Mouse (Mus musculus) adrenal gland, postnatal 10 days (tissue): ENCODE results near the gene Zfpl1. TPM values are rescaled to one million over a fixed set of nuclear protein-coding genes. Genes with fewer than 3 reads are reported as not detected.

Experiments used
- DNase-seq: peaks from one replicate; pipeline ENCODE4 v3.0.0; 2021; ENCODE audit warnings: mixed read lengths
- total RNA-seq, 2 experiments: library from RNA; stranded (reverse); gene quantifications; 2 replicates each; pipeline ENCODE4 v1.2.3; 2021

Zfpl1 gene
- total RNA-seq, 2 experiments from 2014 or later = 33.5 to 33.6 TPM

DNA sequence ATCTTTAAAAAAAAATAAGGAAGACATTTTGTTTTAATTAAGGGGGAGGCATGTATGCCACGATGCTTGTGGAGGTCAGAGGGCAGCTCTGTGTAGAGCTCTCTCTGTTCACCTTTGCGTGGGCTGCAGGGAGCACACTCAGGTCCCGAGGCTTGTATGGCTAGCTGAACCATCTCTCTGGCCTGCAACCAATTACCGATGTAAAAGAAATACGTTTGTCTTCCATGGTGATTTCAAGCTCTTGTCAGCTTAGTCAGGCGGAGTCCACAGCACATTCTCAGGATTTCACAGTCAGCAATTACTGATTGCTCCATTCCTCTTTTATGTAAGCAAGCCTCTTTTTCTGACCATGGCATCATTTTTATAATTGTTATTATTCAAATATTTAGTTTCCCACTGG lies 16.4 kb upstream of the Zfpl1 start:
- no peak for DNase-seq

DNA sequence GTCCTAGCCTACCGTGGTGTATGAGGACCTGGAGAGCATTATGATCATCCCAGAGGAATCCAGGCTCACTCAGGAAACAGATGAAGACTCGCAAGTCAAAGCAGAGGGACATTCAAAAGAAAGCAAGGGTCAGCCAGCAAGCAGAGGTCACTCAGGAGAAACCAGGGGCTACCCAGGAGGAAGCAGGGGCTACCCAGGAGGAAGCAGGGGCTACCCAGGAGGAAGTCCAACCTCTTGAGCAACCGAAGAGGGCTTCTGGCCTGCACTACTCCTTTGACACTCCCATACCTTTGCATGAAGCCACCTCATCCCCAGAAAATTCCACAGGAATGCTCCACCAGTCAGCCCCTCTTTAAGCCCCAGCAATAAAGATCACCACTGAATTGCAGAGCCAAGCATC lies 13.1 kb upstream of the Zfpl1 start:
- no peak for DNase-seq

DNA sequence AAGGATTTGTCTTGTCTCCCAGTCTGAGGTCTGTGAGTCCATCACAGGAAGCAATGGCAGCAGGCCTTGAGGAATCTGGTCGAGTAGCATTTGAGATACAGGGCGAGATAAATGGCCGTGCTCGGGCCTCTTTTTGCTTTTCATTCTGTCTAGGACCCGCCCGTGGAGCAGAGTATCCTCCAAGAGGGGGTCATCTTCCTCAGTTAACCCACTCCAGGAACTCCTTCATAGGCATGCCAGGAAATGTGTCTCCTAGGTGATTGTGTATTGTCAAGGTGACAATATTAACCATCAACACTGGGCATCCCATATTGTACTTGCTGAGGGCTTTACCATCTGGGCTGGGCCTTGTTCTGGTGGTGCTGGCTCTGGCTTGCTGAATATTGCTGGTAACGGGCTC lies 9.4 kb upstream of the Zfpl1 start, which contains the start of gene AC131692.1:
TSS of gene AC131692.1 (plus strand) at position 301 of the 400 bp plus-strand sequence.
- DNase-seq = no peak

DNA sequence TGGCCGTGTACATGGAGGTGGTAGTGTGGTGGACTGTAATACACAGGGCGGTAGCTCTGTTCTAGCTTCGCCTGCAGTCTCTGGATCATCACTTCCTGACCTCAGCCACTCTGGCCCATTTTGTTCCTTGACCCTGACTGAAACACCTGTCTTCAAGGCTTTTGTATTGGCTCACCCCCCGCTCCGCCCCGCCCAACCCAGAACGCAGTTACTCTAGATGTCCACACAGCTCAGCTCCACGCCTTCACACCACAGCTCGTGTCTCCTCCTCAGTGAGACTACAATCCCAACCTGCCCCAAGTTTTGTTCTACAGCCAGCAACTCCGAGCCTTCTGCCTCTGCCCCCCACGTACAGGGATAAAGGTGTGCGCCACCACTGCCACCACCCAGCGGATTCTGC lies 4.1 kb upstream of the Zfpl1 start:
- DNase-seq = no peak

DNA sequence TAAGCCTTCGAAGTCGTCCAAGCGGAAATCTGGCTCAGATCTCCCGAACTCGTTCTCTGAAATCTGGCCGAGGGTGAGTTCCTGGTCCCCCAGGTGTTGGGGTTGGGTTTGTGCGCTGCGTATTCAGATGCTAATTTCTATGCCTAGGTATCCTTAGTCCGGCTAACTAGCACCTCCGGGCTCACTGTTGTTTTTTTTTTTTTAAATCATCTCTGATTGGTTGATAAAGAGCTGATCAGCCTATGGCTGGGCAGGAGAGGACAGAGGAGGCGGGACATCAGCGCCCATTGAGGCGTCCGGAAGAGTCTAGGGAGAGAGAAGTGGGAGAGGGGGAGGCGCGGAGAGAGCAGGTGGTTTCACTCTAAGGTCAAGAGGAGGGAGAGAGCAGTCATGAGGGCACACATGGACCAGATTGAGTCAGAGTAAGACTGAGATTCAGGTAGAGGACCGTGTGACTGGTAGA lies 692 bp upstream of the Zfpl1 start:
- DNase-seq = peak; percentile 77

DNA sequence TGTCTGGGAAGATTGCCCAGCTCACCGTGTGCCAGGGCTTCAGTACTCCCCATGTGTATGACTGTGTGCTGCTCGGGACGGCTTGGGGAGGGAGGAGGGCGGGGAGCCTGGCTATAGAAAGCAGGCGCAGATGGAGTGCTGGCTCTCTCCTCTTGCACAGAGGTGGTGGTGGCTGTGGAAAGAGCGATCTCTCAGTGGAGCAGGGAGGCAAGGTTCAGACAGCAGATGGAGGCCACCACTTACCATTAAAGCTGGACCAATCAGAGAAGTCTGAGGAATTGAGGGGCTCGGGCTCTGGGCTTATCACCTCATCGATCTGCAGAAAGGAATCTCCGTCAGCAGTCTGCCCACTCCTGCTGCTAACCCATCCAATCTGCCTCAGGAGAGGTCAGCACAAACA lies 2.6 kb downstream of the Zfpl1 start, which contains the start of gene Gm28374:
TSS of gene Gm28374 (minus strand) at position 101 of the 400 bp plus-strand sequence.
- DNase-seq = no peak

DNA sequence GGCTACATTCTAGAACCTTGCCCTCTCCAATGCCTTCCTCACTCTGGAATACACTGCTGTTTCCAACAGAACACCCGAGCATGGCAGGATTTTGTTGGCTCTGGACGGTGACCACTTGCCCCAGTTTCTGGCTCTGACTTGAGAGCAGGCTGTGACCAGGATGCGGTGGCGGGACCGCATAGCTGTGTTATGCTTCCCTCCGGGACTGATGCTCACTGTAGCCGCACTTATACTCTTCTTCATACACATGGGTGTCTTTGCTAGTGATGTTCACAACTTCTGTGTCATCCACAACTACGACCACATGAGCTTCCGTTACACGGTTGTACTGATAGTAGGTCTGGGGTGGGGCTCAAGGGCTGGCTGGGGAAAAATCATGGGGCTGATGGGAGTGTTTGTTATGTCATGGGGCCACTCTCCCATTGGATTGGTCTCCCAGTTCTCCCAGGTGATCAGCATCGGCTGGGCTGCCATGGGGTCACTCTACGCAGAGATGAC lies 4.7 kb downstream of the Zfpl1 start, which contains the start of gene Tmem262:
TSS of gene Tmem262 (plus strand) at position 51 of the 498 bp plus-strand sequence.
- no peak for DNase-seq

DNA sequence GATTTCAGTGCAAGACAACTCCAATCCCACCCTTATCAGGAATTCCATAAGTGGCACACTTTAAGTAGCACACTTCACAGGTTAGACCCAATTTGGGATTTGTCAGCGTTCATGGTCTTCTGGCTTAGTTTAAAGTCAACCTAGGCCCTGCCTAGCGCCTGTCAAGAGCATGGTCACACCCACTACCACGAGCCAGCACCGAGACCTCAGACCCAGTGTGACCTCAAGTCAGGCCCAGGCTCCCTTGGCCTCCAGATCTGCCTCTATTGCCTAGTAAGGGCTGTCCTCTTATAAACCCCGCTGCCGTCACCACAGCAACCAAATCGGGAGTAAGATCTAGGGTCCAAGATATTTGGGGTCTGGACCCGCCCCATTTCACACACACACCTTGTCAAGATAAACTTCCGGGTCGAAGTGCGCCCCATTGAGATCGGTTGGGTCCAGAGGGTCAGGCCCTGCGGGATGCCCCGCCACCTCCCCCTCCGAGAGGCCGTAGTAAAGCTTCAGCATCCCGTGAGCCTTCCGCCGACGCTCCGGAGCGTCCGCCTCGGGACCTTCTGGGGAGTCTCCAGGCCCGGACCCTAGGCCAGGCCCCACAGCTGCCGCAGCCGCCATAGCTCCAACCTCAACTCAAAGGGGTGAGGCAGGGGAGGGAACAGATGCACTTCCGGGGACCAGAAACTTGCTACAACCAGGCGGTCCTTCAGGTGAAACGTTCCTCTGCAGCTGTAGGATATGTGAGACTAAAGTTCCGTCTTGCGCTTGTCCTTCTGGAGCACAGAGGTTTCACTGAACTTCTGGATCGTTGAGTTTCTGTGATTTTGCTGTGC lies 8.0 kb downstream of the Zfpl1 start, which contains the start of gene Vps51:
TSS of gene Vps51 (minus strand) at position 668 of the 830 bp plus-strand sequence.
- peak; percentile 90 for DNase-seq

DNA sequence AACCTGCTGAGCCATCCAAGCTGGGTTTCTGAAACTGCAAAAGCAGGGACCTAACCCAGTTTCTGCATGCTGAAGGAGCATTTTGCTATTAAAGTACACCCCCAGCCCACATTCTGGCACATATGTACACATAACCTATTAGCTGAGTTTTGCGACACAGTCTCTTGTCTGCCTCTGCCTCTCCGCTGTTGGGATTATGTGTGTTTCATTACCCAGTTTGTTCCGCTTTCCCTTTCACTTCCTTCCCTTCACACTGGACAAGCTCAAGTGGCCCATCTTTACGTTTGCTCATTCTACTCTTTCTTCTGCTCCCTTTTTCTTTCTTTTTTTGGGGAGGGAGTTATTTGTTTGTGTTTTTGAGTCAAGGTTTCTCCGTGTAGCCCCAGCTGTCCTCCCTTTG lies 10.9 kb downstream of the Zfpl1 start:
- no peak for DNase-seq

DNA sequence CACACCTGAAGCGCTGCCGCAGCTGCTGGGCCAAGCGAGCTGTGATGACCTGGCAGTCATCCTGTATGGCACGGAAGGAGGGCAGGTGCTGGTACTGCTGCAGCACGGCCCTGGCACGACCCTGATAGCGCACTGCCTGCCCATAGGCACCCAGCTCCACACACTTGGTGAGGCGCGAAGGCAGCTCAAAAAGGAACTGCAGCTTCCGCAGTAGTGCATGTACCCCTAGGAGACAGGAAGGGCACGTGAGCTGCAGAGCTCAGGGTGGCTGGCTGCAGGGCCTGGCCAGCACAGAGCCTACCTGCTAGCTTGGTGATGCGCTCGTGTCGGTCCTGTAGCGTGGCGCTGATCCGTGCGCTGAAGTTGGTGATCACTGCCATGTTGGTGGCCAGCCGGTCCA lies 13.5 kb downstream of the Zfpl1 start:
- DNase-seq = no peak

DNA sequence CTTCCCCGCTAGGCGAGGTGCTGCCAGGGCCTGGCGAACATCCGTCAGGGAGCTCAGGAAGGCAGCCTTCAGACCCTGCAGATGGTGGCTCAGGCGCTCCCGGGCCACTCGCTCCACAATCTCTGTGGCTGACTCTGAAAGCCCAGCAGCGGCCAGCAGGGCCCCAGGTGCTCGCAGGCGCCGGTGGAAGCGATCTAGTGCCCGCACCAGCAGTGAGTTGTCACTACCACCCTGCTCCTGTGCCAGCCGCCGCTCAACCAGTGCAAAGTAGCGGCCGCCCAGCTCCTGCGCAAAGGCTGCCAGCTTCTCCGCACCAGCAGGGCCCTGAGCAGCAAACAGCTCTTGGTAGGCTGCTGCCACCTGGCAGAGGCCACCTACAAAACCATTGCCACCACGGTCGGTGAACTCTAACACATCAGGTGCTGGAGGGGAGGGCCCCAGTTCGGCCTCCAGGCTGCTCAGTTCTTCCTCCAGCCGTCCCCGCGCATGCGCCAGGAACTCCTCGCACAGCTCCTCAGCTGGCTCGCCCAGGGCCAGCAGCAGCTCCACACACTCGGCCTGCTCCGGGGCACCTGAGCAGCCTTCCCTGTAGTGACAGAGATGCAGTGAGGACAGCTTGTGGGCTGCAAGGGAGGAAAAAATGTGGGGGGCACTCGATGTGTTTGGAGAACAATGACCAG lies 14.0 kb downstream of the Zfpl1 start:
- no peak for DNase-seq

DNA sequence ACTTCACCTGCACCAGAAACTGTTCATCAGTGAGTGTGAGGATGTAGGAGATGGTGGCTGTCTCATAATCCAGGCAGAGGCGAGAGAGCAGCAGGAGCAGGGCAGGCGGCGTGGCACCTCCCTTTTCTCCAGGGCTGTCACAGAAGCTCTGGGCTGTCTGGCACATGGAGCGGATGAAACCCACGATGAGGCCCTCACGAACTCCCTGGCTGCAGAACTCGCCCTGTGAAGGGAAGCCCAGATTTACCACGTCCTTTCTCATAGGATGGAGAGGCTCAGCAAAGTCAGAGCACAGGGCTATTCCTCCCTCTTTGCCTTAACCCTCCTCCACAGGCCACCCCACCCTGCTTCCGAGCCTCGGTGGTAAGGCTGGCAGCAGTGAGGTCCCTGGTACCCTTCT lies 14.9 kb downstream of the Zfpl1 start:
- DNase-seq = no peak

DNA sequence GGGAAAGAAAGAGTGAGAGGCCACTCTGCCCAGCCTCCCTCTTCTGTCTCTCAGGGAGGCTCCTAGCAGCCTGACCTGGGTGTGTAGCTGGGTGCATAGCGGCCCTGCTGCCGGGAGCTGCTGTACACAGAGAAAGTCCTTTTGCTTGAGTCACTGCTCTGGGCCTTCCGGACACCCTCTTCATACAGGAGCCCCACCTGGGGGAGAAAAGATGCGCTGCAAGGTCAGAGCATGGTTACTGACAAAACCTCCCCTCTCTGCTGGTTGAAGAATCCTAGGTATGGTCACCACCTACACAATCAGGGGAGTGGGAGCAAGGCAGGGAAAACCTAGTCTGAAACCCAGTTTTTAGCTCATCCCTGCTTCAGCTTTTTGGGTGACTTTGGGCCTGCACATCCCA lies 15.8 kb downstream of the Zfpl1 start:
- DNase-seq = no peak

DNA sequence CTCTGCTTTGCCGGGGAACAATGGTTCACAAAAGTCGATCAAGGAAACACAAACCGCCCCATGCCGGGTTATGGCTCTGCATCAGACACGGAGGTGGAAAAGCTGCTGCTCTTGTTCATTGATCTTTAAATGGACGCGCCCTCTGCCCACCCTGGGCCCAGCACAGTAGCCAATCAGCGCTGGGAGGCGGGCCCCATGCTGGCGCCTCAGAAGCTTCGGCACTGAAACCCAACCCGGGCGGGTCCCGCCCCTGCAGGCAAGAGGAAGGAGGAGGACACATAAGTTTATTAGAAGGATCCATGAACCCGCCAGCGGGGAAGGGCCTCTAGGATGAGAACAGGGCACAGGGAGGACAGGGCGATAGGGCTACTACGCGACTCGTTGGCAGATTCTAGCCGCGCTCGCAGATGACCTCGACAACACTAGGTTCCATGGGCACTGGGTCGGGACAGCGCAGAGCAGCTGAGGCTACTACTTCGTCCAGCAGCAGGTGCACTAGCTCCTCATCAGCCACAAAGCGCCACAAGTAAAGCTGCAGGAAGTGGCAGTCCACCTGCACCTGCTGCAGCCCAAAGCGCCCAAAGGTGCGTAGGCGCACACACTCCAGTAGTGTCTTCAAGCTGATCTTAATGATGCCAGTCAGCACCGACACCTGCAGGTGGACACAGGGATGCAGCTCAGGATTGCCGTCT lies 16.9 kb downstream of the Zfpl1 start, which contains the start of gene Tm7sf2:
TSS of gene Tm7sf2 (minus strand) at position 650 of the 692 bp plus-strand sequence.
- peak; percentile 96 for DNase-seq

DNA sequence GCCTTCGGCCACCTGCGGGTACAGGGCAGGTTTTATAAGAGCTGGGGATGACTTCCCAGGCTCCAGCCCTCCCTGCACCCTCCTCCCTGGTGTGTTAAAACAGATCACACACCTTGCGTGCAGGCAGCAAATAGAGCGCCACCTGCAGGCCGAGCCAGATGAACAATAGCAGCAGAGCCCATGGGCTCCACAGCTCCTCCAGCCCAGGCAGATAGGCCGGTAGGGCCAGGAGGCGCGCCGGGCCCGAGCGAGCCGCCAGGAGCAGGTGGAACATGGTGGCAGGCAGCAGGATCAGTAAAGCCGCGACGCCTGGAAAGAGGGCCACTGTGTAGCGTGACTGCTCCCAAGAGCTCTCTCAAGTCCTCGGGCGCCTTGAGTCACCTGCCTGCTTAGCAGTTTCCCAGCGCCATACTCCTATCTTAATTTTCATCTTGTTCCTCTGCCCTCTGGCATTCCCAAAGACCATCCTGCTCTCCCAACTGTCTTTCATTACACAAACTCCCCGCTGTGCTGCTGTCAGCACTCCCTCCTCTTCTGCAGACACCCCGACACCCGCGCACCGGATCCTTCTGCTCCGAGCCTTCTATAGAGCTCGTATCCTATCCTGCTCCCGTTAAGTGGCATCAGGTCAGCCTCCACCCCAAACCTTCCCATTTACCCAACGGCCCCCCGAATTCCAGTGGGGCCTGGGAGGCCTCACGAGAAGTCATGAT lies 17.6 kb downstream of the Zfpl1 start:
- peak; percentile 87 for DNase-seq

DNA sequence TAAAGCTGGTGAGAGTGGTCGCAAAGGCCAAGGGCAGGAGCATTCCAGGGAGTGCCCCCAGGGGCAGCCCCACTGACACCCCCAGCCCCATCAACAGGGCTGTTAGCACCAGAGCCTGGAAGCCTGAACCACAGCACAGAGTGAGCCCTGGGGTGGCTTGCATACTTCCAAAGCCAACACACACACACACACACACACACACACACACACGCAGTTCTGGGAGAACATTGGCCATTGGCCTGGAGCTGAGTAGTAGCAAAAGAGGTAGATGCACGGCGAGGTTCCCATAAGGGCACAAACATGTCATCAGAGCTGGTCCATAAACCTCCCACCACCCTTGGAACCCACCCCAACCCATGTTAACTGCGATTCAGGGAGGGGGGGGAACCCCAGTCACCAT lies 18.2 kb downstream of the Zfpl1 start:
- DNase-seq = no peak

DNA sequence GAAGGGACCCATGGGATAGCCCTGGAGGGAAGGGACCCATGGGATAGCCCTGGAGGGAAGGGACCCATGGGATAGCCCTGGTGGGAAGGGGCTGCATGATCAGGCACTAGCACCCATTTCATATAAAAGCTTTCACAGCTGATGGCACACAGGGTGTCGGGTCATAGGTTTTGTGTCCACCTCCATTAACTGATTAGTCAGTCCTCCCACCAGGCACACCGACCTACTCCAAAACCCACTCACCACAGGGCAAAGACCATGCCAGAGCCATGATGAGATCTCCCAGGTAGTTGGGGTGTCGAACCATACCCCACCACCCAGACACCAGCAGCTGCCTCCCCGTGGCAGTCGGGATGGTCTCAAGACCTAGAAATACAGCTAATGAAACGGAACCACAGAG lies 21.7 kb downstream of the Zfpl1 start:
- DNase-seq = no peak

DNA sequence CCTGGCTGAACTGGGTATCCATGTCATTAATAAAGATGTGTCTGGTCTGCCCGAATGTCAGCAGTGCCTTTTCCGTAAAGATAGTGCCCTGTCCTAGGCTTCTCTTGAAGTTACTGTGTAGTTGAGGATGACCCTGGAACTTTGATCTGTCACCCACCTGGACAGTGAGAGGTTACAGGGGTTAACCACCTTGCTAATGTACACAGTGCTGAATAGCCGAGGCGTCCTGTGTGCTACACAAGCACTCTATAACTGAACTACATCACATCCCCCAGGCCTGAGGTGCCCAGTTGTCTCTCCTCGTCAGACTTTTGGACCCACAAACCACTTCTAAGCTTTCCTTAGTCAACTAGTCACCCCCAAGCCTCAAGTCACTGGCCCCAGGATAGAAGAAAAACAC lies 22.3 kb downstream of the Zfpl1 start:
- DNase-seq = no peak

DNA sequence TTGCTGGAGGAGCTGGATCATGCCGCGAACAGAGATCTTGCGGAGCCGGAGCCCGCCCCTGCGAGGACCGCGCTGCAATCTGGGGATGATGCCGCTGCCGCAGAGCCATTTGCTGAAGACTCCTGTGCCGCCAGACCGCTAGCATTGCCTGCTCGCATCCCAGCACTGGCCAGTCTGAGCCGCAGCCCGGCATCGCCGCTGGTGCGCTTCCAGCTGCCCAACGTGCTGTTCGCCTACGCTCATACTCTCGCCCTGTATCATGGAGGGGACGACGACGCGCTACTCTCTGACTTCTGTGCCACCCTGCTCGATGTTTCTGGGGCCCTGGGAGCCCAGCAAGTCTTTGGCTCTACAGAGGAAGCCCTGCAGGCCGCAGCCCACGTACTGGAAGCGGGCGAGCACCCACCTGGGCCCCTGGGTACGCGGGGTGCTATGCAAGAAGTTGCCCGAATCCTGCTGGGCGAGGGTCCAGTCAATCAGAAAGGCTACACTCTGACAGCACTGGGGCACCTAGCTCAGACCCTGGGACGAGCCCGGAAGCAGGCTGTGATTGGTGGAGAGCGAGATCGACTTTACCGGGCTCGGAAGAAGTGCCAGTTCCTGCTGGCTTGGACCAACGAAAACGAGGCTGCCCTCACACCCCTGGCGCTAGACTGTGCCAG lies 23.0 kb downstream of the Zfpl1 start:
- DNase-seq = peak; percentile 64

DNA sequence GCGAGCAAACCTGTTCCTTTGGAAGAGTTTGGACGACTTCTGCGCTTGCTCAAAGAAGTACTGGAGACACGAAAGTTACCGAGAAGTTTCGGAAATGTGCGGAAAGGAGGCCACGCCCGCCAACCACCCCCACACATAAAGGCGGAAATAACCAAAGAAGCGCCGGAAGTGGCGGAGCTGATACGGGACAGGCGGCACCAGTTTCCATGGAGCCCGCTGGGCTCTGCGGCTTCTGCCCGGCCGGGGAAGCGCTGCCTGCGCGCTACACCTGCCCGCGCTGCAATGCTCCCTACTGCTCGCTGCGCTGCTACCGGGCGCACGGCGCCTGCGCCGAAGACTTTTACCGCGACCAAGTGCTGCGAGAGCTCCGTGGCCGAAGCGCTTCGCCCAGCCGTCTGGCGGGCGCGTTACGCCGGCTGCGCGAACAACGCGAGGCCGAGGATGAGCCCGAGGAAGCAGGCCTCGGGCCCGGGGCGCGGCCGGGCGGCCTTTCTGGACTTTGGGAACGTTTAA lies 23.7 kb downstream of the Zfpl1 start, which contains the start of gene Znhit2:
TSS of gene Znhit2 (plus strand) at position 172 of the 513 bp plus-strand sequence.
- peak; percentile 95 for DNase-seq

DNA sequence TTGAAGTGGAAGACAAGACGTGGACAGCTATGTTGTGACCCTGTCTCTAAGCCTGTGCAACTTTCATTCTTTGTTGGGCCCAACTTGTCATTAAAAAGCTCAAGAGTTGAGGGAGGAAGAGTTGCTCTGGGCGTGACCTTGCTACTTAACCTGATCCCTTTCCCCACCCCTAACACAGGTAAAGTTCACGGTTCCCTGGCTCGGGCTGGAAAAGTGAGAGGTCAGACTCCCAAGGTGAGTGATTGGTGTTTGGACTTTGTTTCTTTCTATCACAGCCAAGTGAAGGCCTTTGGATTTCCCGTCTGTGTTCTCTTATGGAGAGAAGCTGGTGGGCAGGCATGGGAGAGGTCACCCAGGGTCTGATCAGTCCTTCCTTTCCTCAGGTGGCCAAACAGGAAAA lies 25.8 kb downstream of the Zfpl1 start:
- DNase-seq = no peak
